Mouse (Mus musculus): ENCODE results near the gene Ifrd2.

DNA sequence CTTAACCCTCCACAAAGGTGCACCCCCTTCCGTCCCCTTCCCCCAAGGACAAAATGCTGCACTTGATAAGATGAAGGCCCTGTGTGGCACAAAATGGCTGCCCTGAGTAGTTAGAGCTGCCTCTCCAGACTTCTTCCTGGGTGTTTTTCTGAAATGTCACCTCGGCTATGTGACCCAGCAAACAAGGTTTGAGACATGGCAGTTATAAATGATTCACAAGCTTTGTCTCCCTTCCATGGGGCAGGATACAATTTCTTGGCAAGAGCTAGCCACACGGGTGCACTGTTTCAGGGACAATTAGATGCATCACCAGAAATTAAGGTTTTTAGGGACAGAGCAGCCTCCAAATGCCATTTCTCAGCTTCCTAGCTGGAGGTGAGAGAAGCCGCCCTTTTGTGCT lies 47.0 kb upstream of the Ifrd2 start:
- TF ChIP-seq HCFC1 (IDR thresholded peaks at IDR 0.05; ENCODE audit: borderline replicate concordance, insufficient read depth, low read length) (no peak), CHD2 (IDR thresholded peaks at IDR 0.05; ENCODE audit: low read depth, low read length) (no peak), MAFK (IDR thresholded peaks at IDR 0.05; ENCODE audit: insufficient read depth, low read depth, low read length) (no peak), ZNF384 (IDR thresholded peaks at IDR 0.05; ENCODE audit: low read depth, low read length) (no peak)

All from ES-E14 (cell line).